Mouse (Mus musculus) lung, embryonic 14.5 days (tissue): ENCODE results near the gene Mylk. TPM values are rescaled to one million over a fixed set of nuclear protein-coding genes. Genes with fewer than 3 reads are reported as not detected.
A peak's percentile ranks its signal among the peaks of the same experiment; 100 is the strongest.

ENCODE experiments used
- ATAC-seq: fragments of 200-750 bp; cut with Nextera tagmentation; 2 replicates; pipeline ENCODE4 v1.8.0; 2017; ENCODE audit warnings: mild to moderate bottlenecking, moderate TSS enrichment, moderate library complexity; ENCODE audit not compliant: insufficient read depth
- DNase-seq: peaks from one replicate; pipeline ENCODE4 v3.0.0-alpha.2; 2015
- H3K27ac ChIP-seq: fragments of 300-500 bp; sonication (generic); 2 replicates; pipeline ENCODE4 v1.5.1; 2014; ENCODE audit warnings: low read depth, mild to moderate bottlenecking, moderate library complexity
- H3K27me3 ChIP-seq: fragments of 300-500 bp; sonication (generic); 2 replicates; pipeline ENCODE4 v1.6.1; 2014; ENCODE audit warnings: low read length, control low read depth; ENCODE audit not compliant: insufficient read depth
- H3K36me3 ChIP-seq: fragments of 300-500 bp; sonication (generic); 2 replicates; pipeline ENCODE4 v1.6.1; 2014; ENCODE audit warnings: control low read depth; ENCODE audit not compliant: insufficient read depth
- H3K4me1 ChIP-seq: fragments of 300-500 bp; sonication (generic); 2 replicates; pipeline ENCODE4 v1.6.1; 2014; ENCODE audit warnings: antibody characterized with exemption, control low read depth; ENCODE audit not compliant: insufficient read depth
- H3K4me2 ChIP-seq: fragments of 300-500 bp; sonication (generic); 2 replicates; pipeline ENCODE4 v1.6.1; 2014; ENCODE audit warnings: mild to moderate bottlenecking
- H3K4me3 ChIP-seq: fragments of 300-500 bp; sonication (generic); 2 replicates; pipeline ENCODE4 v1.5.1; 2014; ENCODE audit warnings: low read depth, low read length
- H3K9ac ChIP-seq: fragments of 300-500 bp; sonication (generic); 2 replicates; pipeline ENCODE4 v1.6.1; 2014
- H3K9me3 ChIP-seq: fragments of 300-500 bp; sonication (generic); 2 replicates; pipeline ENCODE4 v1.6.1; 2016; ENCODE audit warnings: low read depth, low read length, control low read depth
- CTCF ChIP-seq: IDR thresholded peaks from 2 replicates; pipeline ENCODE4 v1.5.1; 2016; ENCODE audit warnings: antibody characterized with exemption, low read depth
- WGBS: fragments of 180-500 bp; shearing (Covaris S2); extraction: QIAGEN DNeasy Blood & Tissue Kit; methylation state at CpG from one replicate; pipeline ENCODE4 v1.1.7; 2014; 5-methylcytosine and 5-hydroxymethylcytosine counted together
- polyA plus RNA-seq: library from polyadenylated mRNA; unstranded; fragments of >200 nt; fragmentation: Nextera tagmentation; extraction: Ambion mirVana; gene quantifications from 2 replicates; pipeline ENCODE4 v1.2.1, GENCODE M21; 2014

Mylk gene
- polyA plus RNA-seq, 1 experiment from 2014 or later: 122 TPM

- WGBS: 79% methylated on average over 2 of the region's 2 CpGs
These were observed 268.5 kb downstream of the Mylk start for GRCm38 (mm10) chr16:35013501-35013900.

GRCm38 (mm10) chr16:35016491-35016890 is 271.5 kb downstream of the Mylk start:
- DNase-seq: no peak
- H3K36me3 ChIP-seq: no peaks in the 10 kb centered on the region
- H3K9ac ChIP-seq: no peak overlapping the region
- WGBS: 69% methylated on average over 3 of the region's 3 CpGs
- no peak for TF ChIP-seq CTCF
- H3K9me3 ChIP-seq: no peaks in the 10 kb centered on the region
- no peak for ATAC-seq
- no peaks in the 10 kb centered on the region for H3K4me1 ChIP-seq
- no peak overlapping the region for H3K4me3 ChIP-seq
- no peak overlapping the region for H3K27ac ChIP-seq
- no peak overlapping the region for H3K4me2 ChIP-seq
- H3K27me3 ChIP-seq: peaks cover 5% of the 10 kb centered on the region; the same call in 1 of the 2 replicates

More at GRCm38 (mm10) chr16:35013501-35013900, 268.5 kb downstream of the Mylk start:
- Histone ChIP-seq H3K4me2 (no peak overlapping the region), H3K27me3 (no peaks in the 10 kb centered on the region), H3K27ac (no peak overlapping the region), H3K4me1 (no peaks in the 10 kb centered on the region), H3K9ac (no peak overlapping the region), H3K4me3 (no peak overlapping the region), H3K9me3 (no peaks in the 10 kb centered on the region), H3K36me3 (no peaks in the 10 kb centered on the region)
- DNase-seq: no peak
- ATAC-seq: no peak
- no peak for TF ChIP-seq CTCF

- Histone ChIP-seq H3K4me1 (no peaks in the 10 kb centered on the region), H3K4me3 (no peak overlapping the region), H3K9me3 (no peaks in the 10 kb centered on the region), H3K4me2 (no peak overlapping the region), H3K9ac (no peak overlapping the region), H3K27me3 (peaks cover 5% of the 10 kb centered on the region; the same call in 1 of the 2 replicates), H3K36me3 (no peaks in the 10 kb centered on the region), H3K27ac (no peak overlapping the region)
- DNase-seq: no peak
- no peak for TF ChIP-seq CTCF
- ATAC-seq: no peak
- WGBS: 86% methylated on average over 1 of the region's 1 CpGs
These were observed 273.5 kb downstream of the Mylk start for GRCm38 (mm10) chr16:35018470-35018974.

GRCm38 (mm10) chr16:35021903-35022241 is 276.9 kb downstream of the Mylk start:
- ATAC-seq (no peak; the same call in 1 of the 2 replicates), DNase-seq (no peak)
- Histone ChIP-seq H3K9ac (no peak overlapping the region), H3K4me1 (no peaks in the 10 kb centered on the region), H3K9me3 (no peaks in the 10 kb centered on the region), H3K4me2 (peak overlapping the region; percentile 73), H3K27me3 (peaks cover 5% of the 10 kb centered on the region; the same call in 1 of the 2 replicates), H3K27ac (no peak overlapping the region), H3K36me3 (no peaks in the 10 kb centered on the region), H3K4me3 (peak overlapping the region; percentile 87)
- 49% methylated on average over 5 of the region's 5 CpGs for WGBS
- no peak for TF ChIP-seq CTCF

- H3K4me3 ChIP-seq: peak within 1 kb of the TSS; percentile 87
- TF ChIP-seq CTCF: no peak
- H3K4me1 ChIP-seq: no peaks in the 10 kb centered on the region
- peaks cover 5% of the 10 kb centered on the region; the same call in 1 of the 2 replicates for H3K27me3 ChIP-seq
- no peaks in the 10 kb centered on the region for H3K36me3 ChIP-seq
- H3K4me2 ChIP-seq: peak within 1 kb of the TSS; percentile 73
- WGBS: under 1% methylated on average over 94 of the region's 97 CpGs
- H3K9ac ChIP-seq: peak within 1 kb of the TSS; percentile 87
- DNase-seq: peak; percentile 97
- ATAC-seq: peak; percentile 99
- H3K27ac ChIP-seq: peak within 1 kb of the TSS; percentile 82
- no peaks in the 10 kb centered on the region for H3K9me3 ChIP-seq
These were observed 277.5 kb downstream of the Mylk start, which contains the start of gene Hacd2 for GRCm38 (mm10) chr16:35022242-35023137. Gene Hacd2, plus strand, starts transcription at chr16:35022428.

- WGBS: 5% methylated on average over 8 of the region's 8 CpGs
- Histone ChIP-seq H3K36me3 (no peaks in the 10 kb centered on the region), H3K4me3 (peak overlapping the region; percentile 87), H3K27me3 (peaks cover 5% of the 10 kb centered on the region; the same call in 1 of the 2 replicates), H3K4me1 (no peaks in the 10 kb centered on the region), H3K9me3 (no peaks in the 10 kb centered on the region), H3K4me2 (peak overlapping the region; percentile 73), H3K27ac (peak overlapping the region; percentile 82), H3K9ac (peak overlapping the region; percentile 87)
- no peak for TF ChIP-seq CTCF
- ATAC-seq (no peak), DNase-seq (peak; percentile 15)
These were observed 278.2 kb downstream of the Mylk start for GRCm38 (mm10) chr16:35023138-35023735.

GRCm38 (mm10) chr16:35024300-35024699 is 279.3 kb downstream of the Mylk start:
- peak; percentile 51 for TF ChIP-seq CTCF
- no peaks in the 10 kb centered on the region for H3K9me3 ChIP-seq
- H3K9ac ChIP-seq: no peak overlapping the region
- no peak overlapping the region for H3K4me3 ChIP-seq
- no peak for ATAC-seq
- peaks cover 5% of the 10 kb centered on the region; the same call in 1 of the 2 replicates for H3K27me3 ChIP-seq
- no peaks in the 10 kb centered on the region for H3K4me1 ChIP-seq
- DNase-seq: peak; percentile 38
- no peak overlapping the region for H3K4me2 ChIP-seq
- H3K36me3 ChIP-seq: peaks cover 9% of the 10 kb centered on the region
- H3K27ac ChIP-seq: no peak overlapping the region
- WGBS: 77% methylated on average over 5 of the region's 5 CpGs
